Mouse (Mus musculus): ENCODE results near the gene Gm10471. TPM values are rescaled to one million over a fixed set of nuclear protein-coding genes. Genes with fewer than 3 reads are reported as not detected.
"Not testable (repeated sequence)": the region's sequence is repeated elsewhere in the genome, so short reads cannot be mapped to it uniquely, and the experiment has no call there.

Gene Gm10471
- polyA plus RNA-seq (2014; fragmentation: Nextera tagmentation; extraction: Ambion mirVana) = not detected in 2 replicates

DNA sequence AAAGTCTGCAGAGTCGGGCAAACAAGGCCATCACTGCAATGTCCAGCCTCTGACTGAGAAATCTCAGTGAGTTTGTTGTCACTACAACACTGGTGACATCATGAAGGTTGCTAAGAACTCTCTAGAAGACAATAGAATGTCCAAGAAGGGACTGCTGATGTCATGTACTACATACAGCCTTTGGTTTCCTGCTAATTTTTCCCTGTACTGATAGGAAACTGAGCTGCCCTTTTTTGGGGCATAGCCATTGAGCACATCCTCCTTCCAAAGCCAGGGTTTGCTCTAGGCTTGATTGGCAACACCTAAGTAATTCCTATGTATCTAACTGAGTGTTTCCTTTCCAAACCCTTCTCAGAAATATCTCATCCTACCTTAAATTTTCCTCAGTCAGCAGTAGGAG lies at the start of gene Gm10471:
Gene Gm10471 (minus strand): TSS at position 101 of the 400 bp plus-strand sequence.
- 62% methylated on average over 1 of the region's 1 CpGs for WGBS
- H3K4me1 ChIP-seq (replicated peaks; ENCODE audit: control insufficient read depth, insufficient read depth, low read length); DNase-seq (ENCODE audit: low spot score); H3K36me3 ChIP-seq (ENCODE audit: control insufficient read depth, insufficient read depth, low read length); H3K4me2 ChIP-seq (replicated peaks; ENCODE audit: low read depth, low read length); H3K9me3 ChIP-seq (ENCODE audit: control insufficient read depth, low read length); H3K4me3 ChIP-seq (ENCODE audit: low read depth, low read length); H3K27me3 ChIP-seq (ENCODE audit: control insufficient read depth, insufficient read depth, low read length); H3K27ac ChIP-seq (ENCODE audit: low read depth, low read length); ATAC-seq (ENCODE audit: low FRiP score); H3K9ac ChIP-seq (ENCODE audit: low read depth, low read length): not testable (repeated sequence)

DNA sequence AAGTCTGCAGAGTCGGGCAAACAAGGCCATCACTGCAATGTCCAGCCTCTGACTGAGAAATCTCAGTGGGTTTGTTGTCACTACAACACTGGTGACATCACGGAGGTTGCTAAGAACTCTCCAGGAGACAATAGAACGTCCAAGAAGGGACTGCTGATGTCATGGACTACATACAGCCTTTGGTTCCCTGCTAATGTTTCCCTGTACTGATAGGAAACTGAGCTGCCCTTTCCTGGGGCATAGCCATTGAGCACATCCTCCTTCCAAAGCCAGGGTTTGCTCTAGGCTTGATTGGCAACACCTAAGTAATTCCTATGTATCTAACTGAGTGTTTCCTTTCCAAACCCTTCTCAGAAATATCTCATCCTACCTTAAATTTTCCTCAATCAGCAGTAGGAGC lies 32.2 kb upstream of the Gm10471 start, which contains the start of gene Gm10220:
Gene Gm10220 (minus strand): TSS at position 101 of the 400 bp plus-strand sequence.
- H3K36me3 ChIP-seq (ENCODE audit: control insufficient read depth, insufficient read depth, low read length); H3K9ac ChIP-seq (ENCODE audit: low read depth, low read length); H3K27ac ChIP-seq (ENCODE audit: low read depth, low read length); DNase-seq (ENCODE audit: low spot score); H3K4me2 ChIP-seq (replicated peaks; ENCODE audit: low read depth, low read length); H3K27me3 ChIP-seq (ENCODE audit: control insufficient read depth, insufficient read depth, low read length); H3K4me1 ChIP-seq (replicated peaks; ENCODE audit: control insufficient read depth, insufficient read depth, low read length); H3K9me3 ChIP-seq (ENCODE audit: control insufficient read depth, low read length); ATAC-seq (ENCODE audit: low FRiP score); H3K4me3 ChIP-seq (ENCODE audit: low read depth, low read length): not testable (repeated sequence)
- no CpG with 5 or more reads among the region's 3 CpGs for WGBS

GRCm38 (mm10) chr5:26105262-26105661 lies 16.2 kb upstream of the Gm10471 start, which contains the start of gene 5031410I06Rik:
5031410I06Rik (minus strand) TSS chr5:26105362.
- not testable (repeated sequence) for ATAC-seq (ENCODE audit: low FRiP score); H3K9me3 ChIP-seq (ENCODE audit: control insufficient read depth, low read length); H3K27ac ChIP-seq (ENCODE audit: low read depth, low read length); DNase-seq (ENCODE audit: low spot score); H3K4me1 ChIP-seq (replicated peaks; ENCODE audit: control insufficient read depth, insufficient read depth, low read length); H3K36me3 ChIP-seq (ENCODE audit: control insufficient read depth, insufficient read depth, low read length); H3K27me3 ChIP-seq (ENCODE audit: control insufficient read depth, insufficient read depth, low read length); H3K9ac ChIP-seq (ENCODE audit: low read depth, low read length); H3K4me2 ChIP-seq (replicated peaks; ENCODE audit: low read depth, low read length); H3K4me3 ChIP-seq (ENCODE audit: low read depth, low read length)
- no CpG with 5 or more reads among the region's 3 CpGs for WGBS

DNA sequence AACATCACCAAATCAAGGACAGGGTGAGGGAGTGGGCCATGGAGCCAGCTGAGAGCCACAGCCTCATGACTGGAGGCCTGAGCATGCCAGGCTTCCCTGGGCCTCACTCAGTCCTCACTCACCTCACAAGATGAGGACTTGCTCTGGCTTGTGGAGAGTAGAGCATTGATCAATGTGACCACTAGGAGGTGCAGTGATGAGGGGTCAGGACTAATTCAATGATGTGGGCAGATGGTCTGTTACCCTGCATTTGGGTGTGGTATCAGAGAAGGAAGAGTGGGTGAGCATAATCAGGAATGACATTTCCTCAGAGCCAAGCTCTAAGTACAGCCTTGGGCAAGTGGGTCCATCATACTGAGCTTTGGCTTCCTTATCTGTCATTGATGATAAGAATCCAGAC lies 10.1 kb downstream of the Gm10471 start:
- not testable (repeated sequence) for H3K27me3 ChIP-seq (ENCODE audit: control insufficient read depth, insufficient read depth, low read length); H3K27ac ChIP-seq (ENCODE audit: low read depth, low read length); ATAC-seq (ENCODE audit: low FRiP score); H3K4me3 ChIP-seq (ENCODE audit: low read depth, low read length); H3K4me1 ChIP-seq (replicated peaks; ENCODE audit: control insufficient read depth, insufficient read depth, low read length); H3K9me3 ChIP-seq (ENCODE audit: control insufficient read depth, low read length); H3K4me2 ChIP-seq (replicated peaks; ENCODE audit: low read depth, low read length); H3K9ac ChIP-seq (ENCODE audit: low read depth, low read length); H3K36me3 ChIP-seq (ENCODE audit: control insufficient read depth, insufficient read depth, low read length)
- peak; percentile 26 for DNase-seq (ENCODE audit: low spot score)

GRCm38 (mm10) chr5:26070716-26071115 lies 18.4 kb downstream of the Gm10471 start:
- no peak overlapping the region for H3K4me2 ChIP-seq (replicated peaks; ENCODE audit: low read depth, low read length)
- H3K4me1 ChIP-seq (replicated peaks; ENCODE audit: control insufficient read depth, insufficient read depth, low read length) = no peaks in the 10 kb centered on the region
- H3K36me3 ChIP-seq (ENCODE audit: control insufficient read depth, insufficient read depth, low read length) = no peaks in the 10 kb centered on the region
- no peaks in the 10 kb centered on the region for H3K27me3 ChIP-seq (ENCODE audit: control insufficient read depth, insufficient read depth, low read length)
- ATAC-seq (ENCODE audit: low FRiP score) (no peak), DNase-seq (ENCODE audit: low spot score) (no peak)
- no peak overlapping the region for H3K9ac ChIP-seq (ENCODE audit: low read depth, low read length)
- WGBS = 89% methylated on average over 24 of the region's 24 CpGs
- no peak overlapping the region for H3K27ac ChIP-seq (ENCODE audit: low read depth, low read length)
- H3K4me3 ChIP-seq (ENCODE audit: low read depth, low read length) = no peak overlapping the region
- no peaks in the 10 kb centered on the region for H3K9me3 ChIP-seq (ENCODE audit: control insufficient read depth, low read length)

GRCm38 (mm10) chr5:26058481-26058880 lies 30.6 kb downstream of the Gm10471 start, which contains the start of gene Gm7347:
Gm7347 (minus strand) TSS chr5:26058581.
- not testable (repeated sequence) for H3K27me3 ChIP-seq (ENCODE audit: control insufficient read depth, insufficient read depth, low read length); H3K9ac ChIP-seq (ENCODE audit: low read depth, low read length); H3K9me3 ChIP-seq (ENCODE audit: control insufficient read depth, low read length); H3K4me3 ChIP-seq (ENCODE audit: low read depth, low read length); DNase-seq (ENCODE audit: low spot score); H3K4me1 ChIP-seq (replicated peaks; ENCODE audit: control insufficient read depth, insufficient read depth, low read length); H3K27ac ChIP-seq (ENCODE audit: low read depth, low read length); H3K36me3 ChIP-seq (ENCODE audit: control insufficient read depth, insufficient read depth, low read length); ATAC-seq (ENCODE audit: low FRiP score); H3K4me2 ChIP-seq (replicated peaks; ENCODE audit: low read depth, low read length)
- no CpG with 5 or more reads among the region's 2 CpGs for WGBS

GRCm38 (mm10) chr5:26039458-26039857 lies 49.6 kb downstream of the Gm10471 start, which contains the start of gene Speer4a:
Speer4a (minus strand) TSS chr5:26039558.
- not testable (repeated sequence) for H3K4me2 ChIP-seq (replicated peaks; ENCODE audit: low read depth, low read length); H3K4me1 ChIP-seq (replicated peaks; ENCODE audit: control insufficient read depth, insufficient read depth, low read length); H3K9ac ChIP-seq (ENCODE audit: low read depth, low read length); H3K9me3 ChIP-seq (ENCODE audit: control insufficient read depth, low read length); DNase-seq (ENCODE audit: low spot score); H3K27ac ChIP-seq (ENCODE audit: low read depth, low read length); H3K4me3 ChIP-seq (ENCODE audit: low read depth, low read length); H3K36me3 ChIP-seq (ENCODE audit: control insufficient read depth, insufficient read depth, low read length); ATAC-seq (ENCODE audit: low FRiP score); H3K27me3 ChIP-seq (ENCODE audit: control insufficient read depth, insufficient read depth, low read length)
- WGBS = 77% methylated on average over 2 of the region's 2 CpGs

Other genes starting within 250 kb of the Gm10471 start
- 0.11 TPM in 1 of 2 replicates, not detected in the other for gene Gm21663, start 146.9 kb downstream of the Gm10471 start, polyA plus RNA-seq (2014; fragmentation: Nextera tagmentation; extraction: Ambion mirVana)
- 0.14 TPM in 1 of 2 replicates, not detected in the other for gene Gm21671, start 134.9 kb downstream of the Gm10471 start, polyA plus RNA-seq (2014; fragmentation: Nextera tagmentation; extraction: Ambion mirVana)
- 0.06 TPM in 1 of 2 replicates, not detected in the other for gene Gm21680, start 116.6 kb downstream of the Gm10471 start, polyA plus RNA-seq (2014; fragmentation: Nextera tagmentation; extraction: Ambion mirVana)
- gene Gm21698, start 100.6 kb downstream of the Gm10471 start, polyA plus RNA-seq (2014; fragmentation: Nextera tagmentation; extraction: Ambion mirVana) = 0.04 TPM in 1 of 2 replicates, not detected in the other
- not detected in 2 replicates for gene Gm1979, start 84.5 kb downstream of the Gm10471 start, polyA plus RNA-seq (2014; fragmentation: Nextera tagmentation; extraction: Ambion mirVana)
- not detected in 2 replicates for gene Gm5862, start 66.4 kb downstream of the Gm10471 start, polyA plus RNA-seq (2014; fragmentation: Nextera tagmentation; extraction: Ambion mirVana)
- not detected in 2 replicates for gene Speer4a, start 49.7 kb downstream of the Gm10471 start, polyA plus RNA-seq (2014; fragmentation: Nextera tagmentation; extraction: Ambion mirVana)
- gene Gm7347, start 30.7 kb downstream of the Gm10471 start, polyA plus RNA-seq (2014; fragmentation: Nextera tagmentation; extraction: Ambion mirVana) = 0.09 TPM in 1 of 2 replicates, not detected in the other
- 0.23 TPM in 1 of 2 replicates, not detected in the other for gene 5031410I06Rik, start 16.1 kb upstream of the Gm10471 start, polyA plus RNA-seq (2014; fragmentation: Nextera tagmentation; extraction: Ambion mirVana)
- 0.12 TPM in 1 of 2 replicates, not detected in the other for gene Gm10220, start 32.1 kb upstream of the Gm10471 start, polyA plus RNA-seq (2014; fragmentation: Nextera tagmentation; extraction: Ambion mirVana)
- 0.06 TPM in 1 of 2 replicates, not detected in the other for gene Gm7361, start 168.4 kb upstream of the Gm10471 start, polyA plus RNA-seq (2014; fragmentation: Nextera tagmentation; extraction: Ambion mirVana)

All from hindbrain, embryonic 11.5 days (tissue).